10 mouse cellular contexts compared by ENCODE assay signal in the genomic region with DNA sequence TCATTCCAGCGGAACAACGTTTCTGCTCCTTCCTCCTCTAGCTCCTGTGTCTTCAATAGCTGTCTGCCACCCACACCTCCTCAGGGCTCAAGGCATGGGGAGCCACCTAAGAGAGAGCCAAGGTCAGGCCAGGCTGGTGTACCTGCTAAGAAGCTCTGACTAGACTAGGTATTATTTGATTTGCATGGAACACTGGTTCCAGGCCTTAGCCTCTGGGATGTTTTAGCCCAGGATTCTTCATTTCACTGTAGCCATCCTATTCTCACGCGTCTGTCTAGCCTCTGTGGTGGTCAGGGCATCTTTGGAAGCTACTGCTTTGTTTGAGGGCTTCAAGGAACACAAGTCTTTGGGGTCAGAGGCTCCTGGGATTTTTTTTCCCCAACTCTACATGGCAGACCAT. TPM values are rescaled to one million over a fixed set of nuclear protein-coding genes. Genes with fewer than 3 reads are reported as not detected.
DNase-seq lines count a peak whose midpoint lies in the region; ATAC-seq and TF ChIP-seq lines count a peak whose summit lies in the region.
"Had no signal": no experiment of that assay in that cellular context is flagged by ENCODE, and none has a peak within 500 bp of the region (broad histone marks: within the 10 kb centered on the region; RNA-seq: fewer than 3 reads in every experiment).

No protein-coding gene starts in this region.

- ATAC-seq in forebrain, postnatal 0 days = no peak
- ATAC-seq in lung, embryonic 14.5 days (ENCODE audit: insufficient read depth) = no peak
- ATAC-seq in forebrain, embryonic 11.5 days (replicated peaks; ENCODE audit: low FRiP score) = no peak
- no peak for ATAC-seq in limb, embryonic 13.5 days (ENCODE audit: low FRiP score, low read depth)
- no peak for ATAC-seq in granulocyte monocyte progenitor cell, adult 5-6 weeks (replicated peaks; ENCODE audit: poor library complexity, severe bottlenecking)

- peak overlapping the region; percentile 99 for H3K27ac ChIP-seq in forebrain, embryonic 10.5 days
- H3K27ac ChIP-seq in forebrain, postnatal 0 days (ENCODE audit: low read depth, low read length) = no peak overlapping the region
- peak overlapping the region; percentile 71; the same call in 1 of the 2 replicates for H3K27ac ChIP-seq in lung, embryonic 14.5 days (ENCODE audit: low read depth)
- peak overlapping the region; percentile 83 for H3K27ac ChIP-seq in forebrain, embryonic 11.5 days (ENCODE audit: low read depth, low read length)
- H3K27ac ChIP-seq in limb, embryonic 13.5 days = peak overlapping the region; percentile 79

- peaks cover 81% of the 10 kb centered on the region for H3K36me3 ChIP-seq in forebrain, embryonic 10.5 days (replicated peaks)
- H3K36me3 ChIP-seq in forebrain, postnatal 0 days (ENCODE audit: insufficient read depth) = no peaks in the 10 kb centered on the region
- peaks cover 68% of the 10 kb centered on the region for H3K36me3 ChIP-seq in lung, embryonic 14.5 days (ENCODE audit: insufficient read depth)
- peaks cover 3% of the 10 kb centered on the region; the same call in 1 of the 2 replicates for H3K36me3 ChIP-seq in forebrain, embryonic 11.5 days (ENCODE audit: control insufficient read depth, insufficient read depth, low read length)
- H3K36me3 ChIP-seq in limb, embryonic 13.5 days = peaks cover 65% of the 10 kb centered on the region

- 56% methylated on average over 4 of the region's 4 CpGs for WGBS in forebrain, embryonic 10.5 days
- 31% methylated on average over 4 of the region's 4 CpGs for WGBS in forebrain, postnatal 0 days
- WGBS in lung, embryonic 14.5 days = 58% methylated on average over 4 of the region's 4 CpGs
- 46% methylated on average over 4 of the region's 4 CpGs for WGBS in forebrain, embryonic 11.5 days
- WGBS in limb, embryonic 13.5 days = 67% methylated on average over 4 of the region's 4 CpGs

- H3K4me2 ChIP-seq in forebrain, postnatal 0 days (ENCODE audit: low read depth) = no peak overlapping the region
- H3K4me2 ChIP-seq in lung, embryonic 14.5 days = peak overlapping the region; percentile 76
- peak overlapping the region; percentile 85; the same call in 1 of the 2 replicates for H3K4me2 ChIP-seq in forebrain, embryonic 11.5 days (ENCODE audit: low read depth, low read length, severe bottlenecking)
- H3K4me2 ChIP-seq in limb, embryonic 13.5 days (replicated peaks) = peak overlapping the region; percentile 91

- peaks cover 79% of the 10 kb centered on the region for H3K4me1 ChIP-seq in forebrain, embryonic 10.5 days
- H3K4me1 ChIP-seq in forebrain, postnatal 0 days (ENCODE audit: insufficient read depth) = no peaks in the 10 kb centered on the region; the same call in 1 of the 2 replicates
- peaks cover 15% of the 10 kb centered on the region for H3K4me1 ChIP-seq in lung, embryonic 14.5 days (ENCODE audit: insufficient read depth)
- peaks cover 32% of the 10 kb centered on the region for H3K4me1 ChIP-seq in forebrain, embryonic 11.5 days (replicated peaks; ENCODE audit: control insufficient read depth, insufficient read depth, low read length)
- peaks cover 37% of the 10 kb centered on the region for H3K4me1 ChIP-seq in limb, embryonic 13.5 days

- peak overlapping the region; percentile 86 for H3K4me3 ChIP-seq in forebrain, embryonic 10.5 days
- H3K4me3 ChIP-seq in forebrain, postnatal 0 days (ENCODE audit: low read depth, low read length) = no peak overlapping the region
- H3K4me3 ChIP-seq in lung, embryonic 14.5 days (ENCODE audit: low read depth, low read length) = 0 out of 2 replicates have a peak overlapping the region, but pooled peaks have one; percentile 92
- H3K4me3 ChIP-seq in forebrain, embryonic 11.5 days (ENCODE audit: low read depth, low read length) = no peak overlapping the region; the same call in 1 of the 2 replicates
- peak overlapping the region; percentile 99; the same call in 1 of the 2 replicates for H3K4me3 ChIP-seq in limb, embryonic 13.5 days
- H3K4me3 ChIP-seq: liver, embryonic 13.5 days had no signal

- peaks cover 3% of the 10 kb centered on the region; the same call in 1 of the 2 replicates for H3K27me3 ChIP-seq in forebrain, embryonic 10.5 days (ENCODE audit: poor library complexity, severe bottlenecking)
- peaks cover 11% of the 10 kb centered on the region for H3K27me3 ChIP-seq in forebrain, postnatal 0 days (ENCODE audit: insufficient read depth, low read length)
- no peaks in the 10 kb centered on the region for H3K27me3 ChIP-seq in lung, embryonic 14.5 days (ENCODE audit: insufficient read depth, low read length)
- no peaks in the 10 kb centered on the region for H3K27me3 ChIP-seq in forebrain, embryonic 11.5 days (ENCODE audit: control insufficient read depth, insufficient read depth, low read length)
- no peaks in the 10 kb centered on the region for H3K27me3 ChIP-seq in limb, embryonic 13.5 days

- H3K9me3 ChIP-seq in forebrain, embryonic 10.5 days = no peaks in the 10 kb centered on the region
- no peaks in the 10 kb centered on the region for H3K9me3 ChIP-seq in forebrain, postnatal 0 days (ENCODE audit: low read length)
- no peaks in the 10 kb centered on the region for H3K9me3 ChIP-seq in lung, embryonic 14.5 days (ENCODE audit: low read depth, low read length)
- no peaks in the 10 kb centered on the region for H3K9me3 ChIP-seq in forebrain, embryonic 11.5 days (ENCODE audit: control insufficient read depth, low read length)
- no peaks in the 10 kb centered on the region for H3K9me3 ChIP-seq in limb, embryonic 13.5 days
- H3K9me3 ChIP-seq: liver, embryonic 13.5 days had no signal

- TF ChIP-seq CTCF in forebrain, postnatal 0 days (IDR thresholded peaks at IDR 0.05; ENCODE audit: low read depth) = no peak
- TF ChIP-seq CTCF in lung, embryonic 14.5 days (IDR thresholded peaks at IDR 0.05; ENCODE audit: low read depth) = no peak

- H3K9ac ChIP-seq in forebrain, postnatal 0 days = no peak overlapping the region
- H3K9ac ChIP-seq in lung, embryonic 14.5 days = no peak overlapping the region
- peak overlapping the region; percentile 13 for H3K9ac ChIP-seq in forebrain, embryonic 11.5 days (ENCODE audit: low read length)
- peak overlapping the region; percentile 99; the same call in 1 of the 2 replicates for H3K9ac ChIP-seq in limb, embryonic 13.5 days
- H3K9ac ChIP-seq: liver, embryonic 13.5 days had no signal

- DNase-seq in forebrain, embryonic 10.5 days (ENCODE audit: extremely low spot score, low spot score) = peak; percentile 18
- DNase-seq in forebrain, postnatal 0 days = no peak
- no peak for DNase-seq in lung, embryonic 14.5 days
- DNase-seq in lung, postnatal 14 days = no peak
- no peak for DNase-seq in forebrain, embryonic 11.5 days (ENCODE audit: low spot score)
- no peak for DNase-seq in left cerebral cortex, adult 8-10 months (ENCODE audit: low spot score in 2 of 2)
- DNase-seq: liver, embryonic 13.5 days had no signal

RNA-seq across cellular contexts. Expression of gene Ajuba, which starts 5.2 kb away (rescaled TPM):
- polyA plus RNA-seq in forebrain, embryonic 10.5 days (2016; fragmentation: Nextera tagmentation; extraction: Ambion mirVana) = 79.1 and 98.7 TPM in 2 replicates
- total RNA-seq in forebrain, postnatal 0 days (2014; rRNA removed) = 4.4 and 6.6 TPM in 2 replicates
- 4.4 and 4.5 TPM in 2 replicates for polyA plus RNA-seq in forebrain, postnatal 0 days (2015; fragmentation: Nextera tagmentation; extraction: Ambion mirVana)
- 37.8 and 43.6 TPM in 2 replicates for polyA plus RNA-seq in lung, embryonic 14.5 days (2014; fragmentation: Nextera tagmentation; extraction: Ambion mirVana)
- polyA plus RNA-seq in forebrain, embryonic 11.5 days (2014; fragmentation: Nextera tagmentation; extraction: Ambion mirVana) = 51.6 and 59.7 TPM in 2 replicates
- 48.8 and 54.4 TPM in 2 replicates for polyA plus RNA-seq in limb, embryonic 13.5 days (2015; fragmentation: Nextera tagmentation; extraction: Ambion mirVana)
- 1 to 10 TPM; 1.3 to 2.4 (median 1.7) TPM for total RNA-seq in left cerebral cortex, adult 8-10 months (2022)
- 0.77 and 1.0 TPM in 2 replicates for total RNA-seq in granulocyte monocyte progenitor cell, adult 5-6 weeks (2014; fragmentation: Nextera tagmentation)
- 1.2 and 2.1 TPM in 2 replicates for total RNA-seq in granulocyte monocyte progenitor cell, adult 5-6 weeks (2017)

RNA-seq across cellular contexts. Expression of gene Haus4, which starts 17.7 kb away (rescaled TPM):
- 59.1 and 65.4 TPM in 2 replicates for polyA plus RNA-seq in forebrain, embryonic 10.5 days (2016; fragmentation: Nextera tagmentation; extraction: Ambion mirVana)
- total RNA-seq in forebrain, postnatal 0 days (2014; rRNA removed) = 21.3 and 23.1 TPM in 2 replicates
- polyA plus RNA-seq in forebrain, postnatal 0 days (2015; fragmentation: Nextera tagmentation; extraction: Ambion mirVana) = 17.9 and 19.5 TPM in 2 replicates
- 53.0 and 60.3 TPM in 2 replicates for polyA plus RNA-seq in lung, embryonic 14.5 days (2014; fragmentation: Nextera tagmentation; extraction: Ambion mirVana)
- polyA plus RNA-seq in forebrain, embryonic 11.5 days (2014; fragmentation: Nextera tagmentation; extraction: Ambion mirVana) = 50.6 and 55.5 TPM in 2 replicates
- polyA plus RNA-seq in limb, embryonic 13.5 days (2015; fragmentation: Nextera tagmentation; extraction: Ambion mirVana) = 51.0 and 52.3 TPM in 2 replicates
- 1 to 10 TPM; 3.0 to 4.7 (median 3.4) TPM for total RNA-seq in left cerebral cortex, adult 8-10 months (2022)
- total RNA-seq in granulocyte monocyte progenitor cell, adult 5-6 weeks (2014; fragmentation: Nextera tagmentation) = 70.3 and 79.6 TPM in 2 replicates
- total RNA-seq in granulocyte monocyte progenitor cell, adult 5-6 weeks (2017) = 85.8 and 93.8 TPM in 2 replicates

RNA-seq across cellular contexts. Expression of gene 4931414P19Rik, which starts 33.7 kb away (rescaled TPM):
- 9.5 and 11.0 TPM in 2 replicates for polyA plus RNA-seq in forebrain, embryonic 10.5 days (2016; fragmentation: Nextera tagmentation; extraction: Ambion mirVana)
- total RNA-seq in forebrain, postnatal 0 days (2014; rRNA removed) = 6.5 and 12.8 TPM in 2 replicates
- polyA plus RNA-seq in forebrain, postnatal 0 days (2015; fragmentation: Nextera tagmentation; extraction: Ambion mirVana) = 2.2 and 3.1 TPM in 2 replicates
- 8.3 and 9.4 TPM in 2 replicates for polyA plus RNA-seq in lung, embryonic 14.5 days (2014; fragmentation: Nextera tagmentation; extraction: Ambion mirVana)
- polyA plus RNA-seq in forebrain, embryonic 11.5 days (2014; fragmentation: Nextera tagmentation; extraction: Ambion mirVana) = 9.6 and 9.9 TPM in 2 replicates
- polyA plus RNA-seq in limb, embryonic 13.5 days (2015; fragmentation: Nextera tagmentation; extraction: Ambion mirVana) = 7.6 and 8.0 TPM in 2 replicates
- 1 to 10 TPM; 4.7 to 6.3 (median 5.7) TPM for total RNA-seq in left cerebral cortex, adult 8-10 months (2022)
- total RNA-seq in granulocyte monocyte progenitor cell, adult 5-6 weeks (2014; fragmentation: Nextera tagmentation) = 5.8 and 9.9 TPM in 2 replicates
- total RNA-seq in granulocyte monocyte progenitor cell, adult 5-6 weeks (2017) = 3.6 and 4.3 TPM in 2 replicates

RNA-seq across cellular contexts. Expression of gene Psmb5, which starts 45.7 kb away (rescaled TPM):
- 478 and 497 TPM in 2 replicates for polyA plus RNA-seq in forebrain, embryonic 10.5 days (2016; fragmentation: Nextera tagmentation; extraction: Ambion mirVana)
- 180 and 239 TPM in 2 replicates for total RNA-seq in forebrain, postnatal 0 days (2014; rRNA removed)
- polyA plus RNA-seq in forebrain, postnatal 0 days (2015; fragmentation: Nextera tagmentation; extraction: Ambion mirVana) = 420 and 499 TPM in 2 replicates
- 374 and 393 TPM in 2 replicates for polyA plus RNA-seq in lung, embryonic 14.5 days (2014; fragmentation: Nextera tagmentation; extraction: Ambion mirVana)
- polyA plus RNA-seq in forebrain, embryonic 11.5 days (2014; fragmentation: Nextera tagmentation; extraction: Ambion mirVana) = 414 and 455 TPM in 2 replicates
- 394 and 410 TPM in 2 replicates for polyA plus RNA-seq in limb, embryonic 13.5 days (2015; fragmentation: Nextera tagmentation; extraction: Ambion mirVana)
- total RNA-seq in left cerebral cortex, adult 8-10 months (2022) = 100 to 1,000 TPM; 151 to 185 (median 175) TPM
- 237 and 287 TPM in 2 replicates for total RNA-seq in granulocyte monocyte progenitor cell, adult 5-6 weeks (2014; fragmentation: Nextera tagmentation)
- total RNA-seq in granulocyte monocyte progenitor cell, adult 5-6 weeks (2017) = 63.3 and 69.9 TPM in 2 replicates

RNA-seq across cellular contexts. Expression of gene Psmb11, which starts 49.1 kb away (rescaled TPM):
- polyA plus RNA-seq in forebrain, embryonic 10.5 days (2016; fragmentation: Nextera tagmentation; extraction: Ambion mirVana) = 0.05 and 0.12 TPM in 2 replicates
- under 0.01 TPM in 1 of 2 replicates, not detected in the other for total RNA-seq in forebrain, postnatal 0 days (2014; rRNA removed)
- 0.04 and 0.08 TPM in 2 replicates for polyA plus RNA-seq in forebrain, postnatal 0 days (2015; fragmentation: Nextera tagmentation; extraction: Ambion mirVana)
- not detected in 2 replicates for polyA plus RNA-seq in lung, embryonic 14.5 days (2014; fragmentation: Nextera tagmentation; extraction: Ambion mirVana)
- polyA plus RNA-seq in forebrain, embryonic 11.5 days (2014; fragmentation: Nextera tagmentation; extraction: Ambion mirVana) = 0.05 TPM in 1 of 2 replicates, not detected in the other
- polyA plus RNA-seq in limb, embryonic 13.5 days (2015; fragmentation: Nextera tagmentation; extraction: Ambion mirVana) = 0.11 TPM in 1 of 2 replicates, not detected in the other
- under 1 TPM in 3 of 4 experiments, not detected in 1; 0.14 to 0.63 (median 0.14) TPM for total RNA-seq in left cerebral cortex, adult 8-10 months (2022)
- 0.09 TPM in 1 of 2 replicates, not detected in the other for total RNA-seq in granulocyte monocyte progenitor cell, adult 5-6 weeks (2014; fragmentation: Nextera tagmentation)
- not detected in 2 replicates for total RNA-seq in granulocyte monocyte progenitor cell, adult 5-6 weeks (2017)
- polyA plus RNA-seq: embryonic facial prominence, embryonic 11.5 days; liver, embryonic 13.5 days had no signal

Comparison
In these comparisons a context has a peak if more than half of its experiments do, and no peak if none do; other contexts are left out.
1. H3K4me3 ChIP-seq: peak in forebrain, embryonic 10.5 days (single experiment), lung, embryonic 14.5 days (single experiment) and limb, embryonic 13.5 days (single experiment); none in forebrain, postnatal 0 days (single experiment) and forebrain, embryonic 11.5 days (single experiment).
2. H3K9ac ChIP-seq: peak in forebrain, embryonic 11.5 days (single experiment) and limb, embryonic 13.5 days (single experiment); none in forebrain, postnatal 0 days (single experiment) and lung, embryonic 14.5 days (single experiment).